In the genomic region with DNA sequence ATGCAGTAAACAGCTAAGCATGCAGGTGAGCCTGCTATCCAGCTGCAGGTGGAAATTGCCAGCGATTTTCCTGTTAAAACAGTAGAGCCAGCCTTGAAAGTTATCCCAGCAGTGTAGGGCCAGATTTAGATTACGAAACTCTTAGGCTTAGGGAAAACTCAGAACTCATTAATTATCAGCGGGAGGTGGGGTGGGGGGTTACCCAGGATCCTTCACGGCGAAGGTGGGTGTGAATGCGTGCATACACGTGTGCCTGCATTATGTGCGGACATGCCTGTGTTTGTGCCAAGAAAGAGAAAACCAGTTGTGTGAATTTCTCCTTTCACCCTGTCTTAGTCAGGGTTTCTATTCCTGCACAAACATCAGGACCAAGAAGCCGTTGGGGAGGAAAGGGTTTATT, we compare ENCODE assay signal across 10 mouse cellular contexts. TPM values are rescaled to one million over a fixed set of nuclear protein-coding genes. Genes with fewer than 3 reads are reported as not detected.
A peak's percentile ranks its signal among the peaks of the same experiment; 100 is the strongest.
DNase-seq lines count a peak whose midpoint lies in the region; ATAC-seq and TF ChIP-seq lines count a peak whose summit lies in the region.
"Had no signal": no experiment of that assay in that cellular context is flagged by ENCODE, and none has a peak within 500 bp of the region (broad histone marks: within the 10 kb centered on the region; RNA-seq: fewer than 3 reads in every experiment).

No protein-coding gene starts in this region.

- 47% methylated on average over 9 of the region's 9 CpGs for WGBS in lung, embryonic 16.5 days
- WGBS in lung, adult 2 months: 72% methylated on average over 9 of the region's 9 CpGs
- 46% methylated on average over 9 of the region's 9 CpGs for WGBS in hindbrain, embryonic 10.5 days
- 36% methylated on average over 9 of the region's 9 CpGs for WGBS in midbrain, embryonic 12.5 days
- WGBS in thymus, adult 2 months: 94% methylated on average over 9 of the region's 9 CpGs

- no peaks in the 10 kb centered on the region for H3K36me3 ChIP-seq in lung, embryonic 16.5 days (ENCODE audit: control insufficient read depth, insufficient read depth, low read length)
- no peaks in the 10 kb centered on the region for H3K36me3 ChIP-seq in hindbrain, embryonic 10.5 days
- H3K36me3 ChIP-seq in midbrain, embryonic 12.5 days: no peaks in the 10 kb centered on the region
- no peaks in the 10 kb centered on the region for H3K36me3 ChIP-seq in thymus, adult 2 months (ENCODE audit: control insufficient read depth, insufficient read depth, low read length)
- H3K36me3 ChIP-seq: heart, embryonic 15.5 days had no signal

- H3K9me3 ChIP-seq in lung, embryonic 16.5 days (ENCODE audit: control insufficient read depth, low read length): no peaks in the 10 kb centered on the region
- no peaks in the 10 kb centered on the region for H3K9me3 ChIP-seq in hindbrain, embryonic 10.5 days
- no peaks in the 10 kb centered on the region for H3K9me3 ChIP-seq in midbrain, embryonic 12.5 days
- H3K9me3 ChIP-seq: heart, embryonic 15.5 days had no signal

- H3K27me3 ChIP-seq in lung, embryonic 16.5 days (ENCODE audit: control insufficient read depth, insufficient read depth, low read depth, low read length): no peaks in the 10 kb centered on the region
- H3K27me3 ChIP-seq in hindbrain, embryonic 10.5 days (ENCODE audit: insufficient read depth, poor library complexity, severe bottlenecking): no peaks in the 10 kb centered on the region
- H3K27me3 ChIP-seq in midbrain, embryonic 12.5 days: 0 out of 2 replicates have a peak, but pooled peaks cover 2% of the 10 kb centered on the region
- no peaks in the 10 kb centered on the region for H3K27me3 ChIP-seq in thymus, adult 2 months (ENCODE audit: control insufficient read depth, insufficient read depth, low read length)
- H3K27me3 ChIP-seq: heart, embryonic 15.5 days had no signal

- DNase-seq in lung, adult 2 months: no peak
- DNase-seq in hindbrain, embryonic 10.5 days (ENCODE audit: low spot score): no peak
- no peak for DNase-seq in thymus, adult 2 months
- DNase-seq in left cerebral cortex, adult 11 months (ENCODE audit: low spot score): no peak
- no peak for DNase-seq in urinary bladder, postnatal 10 days (ENCODE audit: low spot score)
- DNase-seq: cerebellum, adult 11 months; kidney, adult 9 months had no signal

- H3K4me1 ChIP-seq in lung, embryonic 16.5 days (replicated peaks; ENCODE audit: control insufficient read depth, insufficient read depth, low read length): peaks cover 53% of the 10 kb centered on the region
- peaks cover 8% of the 10 kb centered on the region for H3K4me1 ChIP-seq in lung, adult 2 months (ENCODE audit: control insufficient read depth, insufficient read depth, low read length)
- peaks cover 99% of the 10 kb centered on the region for H3K4me1 ChIP-seq in hindbrain, embryonic 10.5 days (replicated peaks)
- peaks cover 96% of the 10 kb centered on the region for H3K4me1 ChIP-seq in midbrain, embryonic 12.5 days
- H3K4me1 ChIP-seq in thymus, adult 2 months (replicated peaks; ENCODE audit: control insufficient read depth, insufficient read depth, low read length): peaks cover 26% of the 10 kb centered on the region

- TF ChIP-seq CTCF in lung, adult 2 months (IDR thresholded peaks at IDR 0.05; ENCODE audit: insufficient read depth, low read length): no peak
- no peak for TF ChIP-seq CTCF in thymus, adult 2 months (IDR thresholded peaks at IDR 0.05; ENCODE audit: borderline replicate concordance, control insufficient read depth, extremely low read depth, insufficient read depth, low read length, poor library complexity)

- no peak for ATAC-seq in lung, embryonic 16.5 days (ENCODE audit: low read depth)
- no peak for ATAC-seq in midbrain, embryonic 12.5 days (ENCODE audit: low FRiP score, low read depth)

- H3K9ac ChIP-seq in lung, embryonic 16.5 days (ENCODE audit: low read length): no peak overlapping the region
- H3K9ac ChIP-seq in midbrain, embryonic 12.5 days (replicated peaks): no peak overlapping the region
- H3K9ac ChIP-seq: heart, embryonic 15.5 days had no signal

- no peak for TF ChIP-seq POLR2A in lung, adult 2 months (IDR thresholded peaks at IDR 0.05; ENCODE audit: borderline replicate concordance, extremely low read depth, low read depth, low read length)
- no peak for TF ChIP-seq POLR2A in thymus, adult 2 months (IDR thresholded peaks at IDR 0.05; ENCODE audit: control insufficient read depth, extremely low read depth, insufficient read depth, low read length, poor library complexity)

- H3K27ac ChIP-seq in lung, embryonic 16.5 days (ENCODE audit: low read length): peak overlapping the region; percentile 88
- H3K27ac ChIP-seq in hindbrain, embryonic 10.5 days: peak overlapping the region; percentile 95
- peak overlapping the region; percentile 99 for H3K27ac ChIP-seq in midbrain, embryonic 12.5 days (replicated peaks)
- H3K27ac ChIP-seq in thymus, adult 2 months (ENCODE audit: control insufficient read depth, insufficient read depth, low read length): no peak overlapping the region
- H3K27ac ChIP-seq: heart, embryonic 15.5 days had no signal

- H3K4me3 ChIP-seq in lung, embryonic 16.5 days (ENCODE audit: low read length): no peak overlapping the region
- H3K4me3 ChIP-seq in lung, adult 2 months (replicated peaks; ENCODE audit: extremely low read depth, low read depth, low read length): no peak overlapping the region
- peak overlapping the region; percentile 41; the same call in 1 of the 2 replicates for H3K4me3 ChIP-seq in hindbrain, embryonic 10.5 days
- H3K4me3 ChIP-seq in midbrain, embryonic 12.5 days: no peak overlapping the region
- H3K4me3 ChIP-seq in thymus, adult 2 months (ENCODE audit: control insufficient read depth, insufficient read depth, low read length): no peak overlapping the region
- H3K4me3 ChIP-seq: heart, embryonic 15.5 days had no signal

- no peak overlapping the region for H3K4me2 ChIP-seq in lung, embryonic 16.5 days (ENCODE audit: low read depth, low read length)
- H3K4me2 ChIP-seq in midbrain, embryonic 12.5 days (replicated peaks): peak overlapping the region; percentile 47; the same call in 1 of the 2 replicates
- H3K4me2 ChIP-seq: heart, embryonic 15.5 days had no signal

RNA-seq across cellular contexts. Expression of a gene that starts 38.4 kb away (rescaled TPM):
- polyA plus RNA-seq in lung, embryonic 16.5 days (2015; fragmentation: Nextera tagmentation; extraction: Ambion mirVana): 0.16 and 0.30 TPM in 2 replicates
- 0.34 and 0.58 TPM in 2 replicates for polyA plus RNA-seq in lung, adult 2 months (2012; rRNA removed)
- polyA plus RNA-seq in hindbrain, embryonic 10.5 days (2016; fragmentation: Nextera tagmentation; extraction: Ambion mirVana): 0.18 and 0.26 TPM in 2 replicates
- polyA plus RNA-seq in midbrain, embryonic 12.5 days (2016; fragmentation: Nextera tagmentation; extraction: Ambion mirVana): 0.56 and 0.59 TPM in 2 replicates
- polyA plus RNA-seq in thymus, adult 2 months (2012; rRNA removed): 1.3 and 1.6 TPM in 2 replicates
- polyA plus RNA-seq: heart, embryonic 15.5 days had no signal
